Mouse (Mus musculus) naive thymus-derived CD4-positive, alpha-beta T cell, adult 2 months (primary cell): ENCODE data around the gene Gart.
"Not testable (repeated sequence)": the region's sequence is repeated elsewhere in the genome, so short reads cannot be mapped to it uniquely, and the experiment has no call there.

Source experiments
- DNase-seq: peaks from one replicate; pipeline ENCODE4 v3.0.0-alpha.2; 2011; ENCODE audit warnings: low read depth

Gart gene

GRCm38 (mm10) chr16:91648220-91648550 is 1.4 kb upstream of the Gart start:
- DNase-seq: no peak

GRCm38 (mm10) chr16:91647461-91648219 is 888 bp upstream of the Gart start, which contains the start of gene Son:
Gene Son (plus strand): TSS chr16:91647506.
- peak; percentile 97 for DNase-seq

- DNase-seq: peak; percentile 83
Measured at GRCm38 (mm10) chr16:91645995-91646602, 653 bp downstream of the Gart start.

GRCm38 (mm10) chr16:91645420-91645819 is 1.3 kb downstream of the Gart start:
- DNase-seq: not testable (repeated sequence)

GRCm38 (mm10) chr16:91644901-91645300 is 1.9 kb downstream of the Gart start:
- no peak for DNase-seq

GRCm38 (mm10) chr16:91640171-91640570 is 6.6 kb downstream of the Gart start:
- no peak for DNase-seq

- DNase-seq: no peak
Measured at GRCm38 (mm10) chr16:91639636-91640035, 7.1 kb downstream of the Gart start.

GRCm38 (mm10) chr16:91639161-91639560 is 7.6 kb downstream of the Gart start:
- no peak for DNase-seq

- no peak for DNase-seq
Measured at GRCm38 (mm10) chr16:91633641-91634040, 13.1 kb downstream of the Gart start.

GRCm38 (mm10) chr16:91632940-91633339 is 13.8 kb downstream of the Gart start:
- DNase-seq: no peak

GRCm38 (mm10) chr16:91632439-91632838 is 14.3 kb downstream of the Gart start:
- DNase-seq: no peak

- DNase-seq: no peak
Measured at GRCm38 (mm10) chr16:91630584-91630983, 16.2 kb downstream of the Gart start.

- no peak for DNase-seq
Measured at GRCm38 (mm10) chr16:91629749-91630148, 17.0 kb downstream of the Gart start.

- no peak for DNase-seq
Measured at GRCm38 (mm10) chr16:91628673-91629072, 18.1 kb downstream of the Gart start.

GRCm38 (mm10) chr16:91627831-91628230 is 18.9 kb downstream of the Gart start:
- no peak for DNase-seq

- DNase-seq: no peak
Measured at GRCm38 (mm10) chr16:91623074-91623473, 23.7 kb downstream of the Gart start.

- no peak for DNase-seq
Measured at GRCm38 (mm10) chr16:91620991-91621390, 25.8 kb downstream of the Gart start.

GRCm38 (mm10) chr16:91620185-91620584 is 26.6 kb downstream of the Gart start:
- DNase-seq: no peak

- peak; percentile 83 for DNase-seq
Measured at GRCm38 (mm10) chr16:91618511-91619501, 27.9 kb downstream of the Gart start, which contains the start of gene Dnajc28. Gene Dnajc28 (minus strand): TSS chr16:91619026.

- DNase-seq: no peak
Measured at GRCm38 (mm10) chr16:91614552-91614951, 32.2 kb downstream of the Gart start.

GRCm38 (mm10) chr16:91612525-91612924 is 34.2 kb downstream of the Gart start:
- DNase-seq: no peak

- DNase-seq: no peak
Measured at GRCm38 (mm10) chr16:91611248-91611647, 35.5 kb downstream of the Gart start.
